Mouse (Mus musculus) intestine, embryonic 16.5 days (tissue): Measurements from ENCODE around the gene Hist1h4c. TPM values are rescaled to one million over a fixed set of nuclear protein-coding genes. Genes with fewer than 3 reads are reported as not detected.

ENCODE experiments used
- ATAC-seq: fragments of 200-750 bp; cut with Nextera tagmentation; 2 replicates; pipeline ENCODE4 v1.8.0; 2017; ENCODE audit warnings: moderate TSS enrichment, moderate library complexity
- H3K27ac ChIP-seq: fragments of 300-500 bp; sonication (generic); 2 replicates; pipeline ENCODE4 v1.5.1; 2014; ENCODE audit warnings: mild to moderate bottlenecking, low read length
- H3K27me3 ChIP-seq: fragments of 300-500 bp; sonication (generic); replicated peaks from 2 replicates; pipeline ENCODE4 v1.6.1; 2014; ENCODE audit warnings: low read length, control low read depth, mixed read lengths; ENCODE audit not compliant: control insufficient read depth, insufficient read depth
- H3K36me3 ChIP-seq: fragments of 300-500 bp; sonication (generic); 2 replicates; pipeline ENCODE4 v1.6.1; 2014; ENCODE audit warnings: low read length, control low read depth; ENCODE audit not compliant: control insufficient read depth, insufficient read depth
- H3K4me1 ChIP-seq: fragments of 300-500 bp; sonication (generic); 2 replicates; pipeline ENCODE4 v1.6.1; 2014; ENCODE audit warnings: low read length, control low read depth, mixed read lengths; ENCODE audit not compliant: control insufficient read depth, insufficient read depth
- H3K4me2 ChIP-seq: fragments of 300-500 bp; sonication (generic); 2 replicates; pipeline ENCODE4 v1.6.1; 2014; ENCODE audit warnings: low read depth, low read length, control low read depth
- H3K4me3 ChIP-seq: fragments of 300-500 bp; sonication (generic); 2 replicates; pipeline ENCODE4 v1.5.1; 2014; ENCODE audit warnings: mild to moderate bottlenecking, low read length
- H3K9ac ChIP-seq: fragments of 300-500 bp; sonication (generic); 2 replicates; pipeline ENCODE4 v1.6.1; 2014; ENCODE audit warnings: low read depth, low read length
- H3K9me3 ChIP-seq: fragments of 300-500 bp; sonication (generic); 2 replicates; pipeline ENCODE4 v1.6.1; 2016; ENCODE audit warnings: low read length, control low read depth; ENCODE audit not compliant: control insufficient read depth
- WGBS: fragments of 180-500 bp; shearing (Covaris S2); extraction: QIAGEN DNeasy Blood & Tissue Kit; methylation state at CpG from one replicate; pipeline ENCODE4 v1.1.7; 2014; 5-methylcytosine and 5-hydroxymethylcytosine counted together
- polyA plus RNA-seq: library from polyadenylated mRNA; unstranded; fragments of >200 nt; fragmentation: Nextera tagmentation; extraction: Ambion mirVana; gene quantifications from 2 replicates; pipeline ENCODE4 v1.2.1, GENCODE M21; 2015

The Hist1h4c gene
- polyA plus RNA-seq, 1 experiment from 2014 or later: 3.1 TPM

GRCm38 (mm10) chr13:23699767-23700166 is 1.5 kb upstream of the Hist1h4c start:
- Histone ChIP-seq H3K9ac (no peak overlapping the region), H3K27me3 (no peaks in the 10 kb centered on the region), H3K4me1 (peaks cover 5% of the 10 kb centered on the region; the same call in 1 of the 2 replicates), H3K36me3 (no peaks in the 10 kb centered on the region), H3K4me3 (no peak overlapping the region), H3K4me2 (no peak overlapping the region), H3K9me3 (no peaks in the 10 kb centered on the region), H3K27ac (no peak overlapping the region)
- ATAC-seq: no peak
- WGBS: 70% methylated on average over 3 of the region's 3 CpGs

- WGBS: 68% methylated on average over 6 of the region's 6 CpGs
- no peak overlapping the region for H3K9ac ChIP-seq
These were observed 742 bp upstream of the Hist1h4c start for GRCm38 (mm10) chr13:23698996-23699395.

GRCm38 (mm10) chr13:23697491-23698299 is 559 bp downstream of the Hist1h4c start:
- Histone ChIP-seq H3K36me3 (no peaks in the 10 kb centered on the region), H3K4me2 (peak overlapping the region; percentile 69), H3K9ac (peak overlapping the region; percentile 71), H3K27ac (peak overlapping the region; percentile 94), H3K4me3 (peak overlapping the region; percentile 54), H3K4me1 (peaks cover 5% of the 10 kb centered on the region; the same call in 1 of the 2 replicates), H3K9me3 (no peaks in the 10 kb centered on the region), H3K27me3 (no peaks in the 10 kb centered on the region)
- ATAC-seq: peak; percentile 52
- under 1% methylated on average over 21 of the region's 32 CpGs for WGBS

More at GRCm38 (mm10) chr13:23698996-23699395, 742 bp upstream of the Hist1h4c start:
- H3K4me1 ChIP-seq: peaks cover 5% of the 10 kb centered on the region; the same call in 1 of the 2 replicates
- H3K36me3 ChIP-seq: no peaks in the 10 kb centered on the region
- H3K27ac ChIP-seq: peak overlapping the region; percentile 45; the same call in 1 of the 2 replicates
- H3K4me3 ChIP-seq: no peak overlapping the region
- ATAC-seq: no peak
- no peaks in the 10 kb centered on the region for H3K27me3 ChIP-seq
- peak overlapping the region; percentile 35 for H3K4me2 ChIP-seq
- no peaks in the 10 kb centered on the region for H3K9me3 ChIP-seq

GRCm38 (mm10) chr13:23696061-23696474 is 2.2 kb downstream of the Hist1h4c start:
- Histone ChIP-seq H3K4me2 (no peak overlapping the region), H3K27ac (no peak overlapping the region), H3K4me1 (peaks cover 4% of the 10 kb centered on the region; the same call in 1 of the 2 replicates), H3K9ac (no peak overlapping the region), H3K36me3 (no peaks in the 10 kb centered on the region), H3K4me3 (no peak overlapping the region), H3K9me3 (no peaks in the 10 kb centered on the region), H3K27me3 (no peaks in the 10 kb centered on the region)
- ATAC-seq: no peak
- 65% methylated on average over 15 of the region's 15 CpGs for WGBS

- Histone ChIP-seq H3K27ac (no peak within 1 kb of the TSS), H3K27me3 (no peaks in the 10 kb centered on the region), H3K9ac (no peak within 1 kb of the TSS), H3K4me1 (peaks cover 3% of the 10 kb centered on the region; the same call in 1 of the 2 replicates), H3K4me3 (no peak within 1 kb of the TSS), H3K36me3 (no peaks in the 10 kb centered on the region), H3K4me2 (no peak within 1 kb of the TSS), H3K9me3 (no peaks in the 10 kb centered on the region)
- no peak for ATAC-seq
- 47% methylated on average over 12 of the region's 13 CpGs for WGBS
These were observed 2.7 kb downstream of the Hist1h4c start, which contains the start of gene Hist1h1t for GRCm38 (mm10) chr13:23695514-23695913. TSS of gene Hist1h1t (plus strand) at chr13:23695814.

- Histone ChIP-seq H3K4me2 (no peak overlapping the region), H3K9me3 (no peaks in the 10 kb centered on the region), H3K4me1 (peaks cover 3% of the 10 kb centered on the region; the same call in 1 of the 2 replicates), H3K36me3 (no peaks in the 10 kb centered on the region), H3K4me3 (no peak overlapping the region), H3K27ac (no peak overlapping the region), H3K9ac (no peak overlapping the region), H3K27me3 (no peaks in the 10 kb centered on the region)
- no peak for ATAC-seq
- WGBS: 92% methylated on average over 9 of the region's 9 CpGs
These were observed 3.3 kb downstream of the Hist1h4c start for GRCm38 (mm10) chr13:23694956-23695355.

- Histone ChIP-seq H3K4me2 (no peak overlapping the region), H3K36me3 (no peaks in the 10 kb centered on the region), H3K4me3 (no peak overlapping the region), H3K27ac (no peak overlapping the region), H3K9ac (no peak overlapping the region), H3K27me3 (no peaks in the 10 kb centered on the region), H3K4me1 (peaks cover 1% of the 10 kb centered on the region; the same call in 1 of the 2 replicates), H3K9me3 (no peaks in the 10 kb centered on the region)
- WGBS: 75% methylated on average over 6 of the region's 6 CpGs
- ATAC-seq: no peak
These were observed 4.3 kb downstream of the Hist1h4c start for GRCm38 (mm10) chr13:23693856-23694440.

GRCm38 (mm10) chr13:23689459-23689858 is 8.8 kb downstream of the Hist1h4c start:
- WGBS: 67% methylated on average over 2 of the region's 2 CpGs
- Histone ChIP-seq H3K4me3 (no peak overlapping the region), H3K9me3 (no peaks in the 10 kb centered on the region), H3K27ac (no peak overlapping the region), H3K36me3 (no peaks in the 10 kb centered on the region), H3K4me2 (no peak overlapping the region), H3K27me3 (no peaks in the 10 kb centered on the region), H3K9ac (no peak overlapping the region), H3K4me1 (peaks cover 3% of the 10 kb centered on the region)
- ATAC-seq: no peak

- Histone ChIP-seq H3K4me1 (peaks cover 3% of the 10 kb centered on the region), H3K4me3 (no peak overlapping the region), H3K36me3 (no peaks in the 10 kb centered on the region), H3K9me3 (no peaks in the 10 kb centered on the region), H3K9ac (no peak overlapping the region), H3K4me2 (no peak overlapping the region), H3K27me3 (no peaks in the 10 kb centered on the region), H3K27ac (no peak overlapping the region)
- 94% methylated on average over 2 of the region's 2 CpGs for WGBS
- no peak for ATAC-seq
These were observed 9.3 kb downstream of the Hist1h4c start for GRCm38 (mm10) chr13:23688956-23689355.
